Mouse (Mus musculus): ENCODE data around the gene Bptf.
"Not testable (repeated sequence)": the region's sequence is repeated elsewhere in the genome, so short reads cannot be mapped to it uniquely, and the experiment has no call there.

Bptf gene

GRCm38 (mm10) chr11:107131749-107132421 lies at the start of gene Bptf:
Bptf (minus strand) TSS chr11:107132127.
- peak; percentile 93 for DNase-seq

GRCm38 (mm10) chr11:107161215-107161614 lies 29.3 kb upstream of the Bptf start:
- no peak for DNase-seq

- no peak for DNase-seq
Observed at GRCm38 (mm10) chr11:107159034-107159433, 27.1 kb upstream of the Bptf start.

- no peak for DNase-seq
Observed at GRCm38 (mm10) chr11:107156977-107157642, 25.2 kb upstream of the Bptf start.

- DNase-seq, result no peak
Observed at GRCm38 (mm10) chr11:107155292-107155691, 23.4 kb upstream of the Bptf start.

GRCm38 (mm10) chr11:107154431-107154830 lies 22.5 kb upstream of the Bptf start:
- DNase-seq, result no peak

GRCm38 (mm10) chr11:107153645-107154044 lies 21.7 kb upstream of the Bptf start:
- DNase-seq, result no peak

GRCm38 (mm10) chr11:107151809-107152208 lies 19.9 kb upstream of the Bptf start:
- peak; percentile 20 for DNase-seq

GRCm38 (mm10) chr11:107143956-107144355 lies 12.0 kb upstream of the Bptf start:
- DNase-seq, result not testable (repeated sequence)

- no peak for DNase-seq
Observed at GRCm38 (mm10) chr11:107142382-107142781, 10.5 kb upstream of the Bptf start.

- DNase-seq, result no peak
Observed at GRCm38 (mm10) chr11:107140756-107141155, 8.8 kb upstream of the Bptf start.

- DNase-seq, result no peak
Observed at GRCm38 (mm10) chr11:107138633-107139032, 6.7 kb upstream of the Bptf start.

GRCm38 (mm10) chr11:107137593-107137992 lies 5.7 kb upstream of the Bptf start:
- DNase-seq, result no peak

GRCm38 (mm10) chr11:107136458-107136857 lies 4.5 kb upstream of the Bptf start:
- DNase-seq, result not testable (repeated sequence)

GRCm38 (mm10) chr11:107135741-107136140 lies 3.8 kb upstream of the Bptf start:
- DNase-seq, result no peak

GRCm38 (mm10) chr11:107132426-107132825 lies 499 bp upstream of the Bptf start:
- peak; percentile 68 for DNase-seq

GRCm38 (mm10) chr11:107130879-107131748 lies 813 bp downstream of the Bptf start:
- peak; percentile 80 for DNase-seq

- DNase-seq, result no peak
Observed at GRCm38 (mm10) chr11:107130221-107130788, 1.6 kb downstream of the Bptf start.

GRCm38 (mm10) chr11:107129641-107130040 lies 2.3 kb downstream of the Bptf start:
- no peak for DNase-seq

GRCm38 (mm10) chr11:107126716-107127115 lies 5.2 kb downstream of the Bptf start:
- DNase-seq, result not testable (repeated sequence)

GRCm38 (mm10) chr11:107125011-107125410 lies 6.9 kb downstream of the Bptf start:
- no peak for DNase-seq

- DNase-seq, result peak; percentile 86
Observed at GRCm38 (mm10) chr11:107124327-107124731, 7.6 kb downstream of the Bptf start.

- DNase-seq, result no peak
Observed at GRCm38 (mm10) chr11:107117789-107118188, 14.1 kb downstream of the Bptf start.
